ENCODE assay signal across 18 mouse cellular contexts in the genomic region with DNA sequence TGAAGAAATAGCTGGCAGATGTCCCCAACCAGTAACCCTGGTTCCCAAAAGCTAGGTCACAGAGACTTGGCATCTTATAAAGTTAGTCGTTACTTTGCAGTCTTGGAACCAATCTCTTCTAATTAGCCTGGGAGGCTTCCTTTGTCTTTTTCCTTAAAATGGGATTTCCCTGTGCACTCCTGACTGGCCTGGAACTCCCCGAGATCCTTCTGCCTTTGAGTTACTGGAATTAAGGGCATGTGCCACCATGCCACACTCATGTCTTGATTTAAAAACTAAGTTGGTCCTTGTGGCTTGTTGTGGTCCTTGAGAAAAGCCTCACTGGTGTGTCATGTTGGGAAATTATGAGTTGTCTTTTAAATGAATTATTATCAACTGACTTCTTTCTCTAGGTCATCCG. TPM values are rescaled to one million over a fixed set of nuclear protein-coding genes. Genes with fewer than 3 reads are reported as not detected.
"Had no signal": no experiment of that assay in that cellular context is flagged by ENCODE, and none has a peak within 500 bp of the region (broad histone marks: within the 10 kb centered on the region; RNA-seq: fewer than 3 reads in every experiment).

No protein-coding gene starts in this region.

- DNase-seq: gastrocnemius, postnatal 14 days; gastrocnemius, postnatal 36 days; heart, adult 11 months; heart, adult 2 months; heart, postnatal 14 days; heart, postnatal 36 days; kidney, adult 11 months; kidney, adult 2 months; kidney, adult 9 months; kidney, postnatal 14 days; kidney, postnatal 36 days; layer of hippocampus, adult 9-11 months; layer of hippocampus, postnatal 36 days; liver; liver, embryonic 13.5 days had no signal

RNA-seq across cellular contexts. Expression of a gene that starts 48.1 kb away (rescaled TPM):
- total RNA-seq: heart, adult 2 months; heart, postnatal 14 days; heart, postnatal 36 days; hematopoietic stem cell, adult 5-6 weeks; hindbrain, postnatal 0 days; left cerebral cortex, postnatal 36 days had no signal
